Mouse (Mus musculus) splenic B cell, adult 2 months (primary cell): ENCODE measurements around the gene Defb47.

Experiments
- DNase-seq: peaks from one replicate; pipeline ENCODE4 v3.0.0-alpha.2; 2011; ENCODE audit warnings: low read depth, low spot score
- H3K27me3 ChIP-seq: 2 replicates; pipeline ENCODE4 v1.6.1; 2012; ENCODE audit warnings: mild to moderate bottlenecking, low read length, moderate library complexity, mixed read lengths; ENCODE audit not compliant: control insufficient read depth, poor library complexity, insufficient read depth, severe bottlenecking
- H3K36me3 ChIP-seq: 2 replicates; pipeline ENCODE4 v1.6.1; 2012; ENCODE audit warnings: mild to moderate bottlenecking, low read length, moderate library complexity, mixed read lengths; ENCODE audit not compliant: control insufficient read depth, poor library complexity, insufficient read depth, severe bottlenecking

Gene Defb47

GRCm38 (mm10) chr14:63020524-63021156 lies 22.8 kb downstream of the Defb47 start:
- no peak for DNase-seq
- Histone ChIP-seq H3K36me3 (no peaks in the 10 kb centered on the region), H3K27me3 (no peaks in the 10 kb centered on the region)

GRCm38 (mm10) chr14:63046691-63047090 lies 48.8 kb downstream of the Defb47 start, which contains the start of gene Defb42:
Defb42 (plus strand) TSS chr14:63046991.
- no peaks in the 10 kb centered on the region for H3K27me3 ChIP-seq
- no peak for DNase-seq
- H3K36me3 ChIP-seq: no peaks in the 10 kb centered on the region

- no peak for DNase-seq
- H3K27me3 ChIP-seq: no peaks in the 10 kb centered on the region
Measured at GRCm38 (mm10) chr14:63049910-63050370, 52.1 kb downstream of the Defb47 start, which contains the start of gene Defb30. Defb30 (minus strand) TSS chr14:63049960.

More at GRCm38 (mm10) chr14:63049910-63050370, 52.1 kb downstream of the Defb47 start, which contains the start of gene Defb30:
- H3K36me3 ChIP-seq: no peaks in the 10 kb centered on the region
